Mouse (Mus musculus) C2C12 (cell line): ENCODE data around the gene Cybb.

Source experiments
- CEBPB ChIP-seq: IDR thresholded peaks from one replicate; pipeline ENCODE4 v1.6.1; 2011; ENCODE audit warnings: low read depth, mild to moderate bottlenecking, control low read depth, moderate library complexity
- CTCF ChIP-seq: IDR thresholded peaks from one replicate; pipeline ENCODE4 v1.5.1; 2011; ENCODE audit not compliant: control insufficient read depth, insufficient read depth, insufficient read length
- FOSL1 ChIP-seq: IDR thresholded peaks from one replicate; pipeline ENCODE4 v1.8.0; 2011; ENCODE audit warnings: mild to moderate bottlenecking, low read length; ENCODE audit not compliant: poor library complexity, insufficient read depth, severe bottlenecking
- MAX ChIP-seq: IDR thresholded peaks from one replicate; pipeline ENCODE4 v1.6.1; 2011; ENCODE audit warnings: mild to moderate bottlenecking, control low read depth
- MYOD1 ChIP-seq: IDR thresholded peaks from one replicate; pipeline ENCODE4 v1.6.1; 2011; ENCODE audit warnings: low read depth; ENCODE audit not compliant: control insufficient read depth, insufficient read length
- MYOG ChIP-seq: IDR thresholded peaks from one replicate; pipeline ENCODE4 v1.6.1; 2011; ENCODE audit not compliant: control insufficient read depth, insufficient read length; ENCODE audit errors: extremely low read depth
- USF1 ChIP-seq: IDR thresholded peaks from one replicate; pipeline ENCODE4 v1.6.1; 2011; ENCODE audit warnings: low read depth, mild to moderate bottlenecking, control low read depth, moderate library complexity

DNA sequence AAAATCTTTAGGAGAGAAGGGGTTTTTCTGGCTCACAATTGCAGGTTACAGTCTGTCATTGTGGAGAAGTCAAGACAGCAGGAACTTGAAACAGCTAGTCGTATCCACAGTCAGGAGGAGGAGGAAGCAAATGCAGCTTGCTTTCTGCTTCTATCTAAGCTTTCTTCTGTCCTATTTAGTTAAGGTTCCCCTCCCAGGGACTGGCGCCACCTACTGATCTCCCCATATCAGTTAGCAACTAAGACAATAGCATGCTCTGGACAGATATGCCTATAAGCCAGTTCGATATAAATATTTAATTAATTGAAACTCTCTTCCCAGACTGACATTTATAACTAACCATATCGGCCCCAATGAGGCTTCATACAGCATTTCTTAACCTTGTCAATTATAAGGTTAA is 46.5 kb downstream of the Cybb start:
- TF ChIP-seq CTCF (no peak), CEBPB (no peak), USF1 (no peak), MAX (no peak), MYOD1 (no peak), MYOG (no peak), FOSL1 (no peak)
